Mouse (Mus musculus) left cerebral cortex, postnatal 4 days (tissue): ENCODE measurements around the gene Ttc17. TPM values are rescaled to one million over a fixed set of nuclear protein-coding genes. Genes with fewer than 3 reads are reported as not detected.
"Not testable (repeated sequence)": the region's sequence is repeated elsewhere in the genome, so short reads cannot be mapped to it uniquely, and the experiment has no call there.

ENCODE experiments used
- DNase-seq: peaks from one replicate; pipeline ENCODE4 v3.0.0-alpha.2; 2022
- intact Hi-C: fragments of 180-260 bp; cut with DNase I; formaldehyde crosslinking; loops from one replicate; pipeline ENCODE4 v1.15.1; 2025
- total RNA-seq, 2 experiments: library from RNA; stranded (reverse); gene quantifications; 2 replicates each; pipeline ENCODE4 v1.2.3; 2021

The Ttc17 gene
- 10 to 100 TPM; 34.2 to 35.1 TPM for total RNA-seq

DNA sequence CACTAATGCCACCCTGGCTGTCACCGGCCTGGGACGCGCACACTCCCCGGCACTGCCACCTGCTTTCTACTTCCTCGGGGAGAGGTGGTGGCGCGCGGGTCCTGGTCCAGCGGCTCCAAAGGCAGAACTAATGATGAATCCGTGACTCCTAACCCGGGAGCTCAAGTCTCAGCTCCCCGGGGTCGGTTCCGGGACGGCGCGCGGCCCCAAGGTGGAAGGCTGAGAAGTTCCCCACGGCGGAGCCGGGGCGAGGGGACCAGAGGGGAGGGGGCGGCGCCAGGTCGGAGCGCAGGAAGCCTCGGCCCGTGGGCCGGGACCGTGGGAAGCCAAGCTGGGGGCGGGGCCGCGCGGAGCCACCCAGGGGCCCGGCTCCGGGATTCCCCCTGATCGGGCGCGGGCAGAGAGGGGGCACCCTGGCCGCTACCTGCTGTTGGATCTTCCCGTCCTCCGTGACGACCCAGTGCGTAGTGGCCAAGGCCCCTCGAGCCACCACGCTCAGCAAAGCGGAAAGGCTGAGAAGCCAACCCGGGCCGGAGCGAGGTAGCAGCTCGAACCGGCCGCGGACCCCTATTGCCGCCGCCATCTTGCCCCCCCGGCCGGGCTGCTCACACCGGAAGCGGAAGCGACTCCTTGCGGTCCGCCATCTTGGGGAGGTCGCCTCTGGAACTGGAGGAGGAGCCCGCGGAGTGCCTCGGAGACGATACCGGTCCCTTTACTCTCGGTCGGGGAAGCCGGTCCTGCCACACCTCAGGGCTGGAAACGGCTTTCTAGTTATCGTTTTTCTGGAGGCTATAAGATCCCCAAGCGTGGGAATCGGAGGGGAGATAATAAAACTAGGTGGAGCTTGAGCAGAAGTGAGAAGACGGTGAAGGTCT lies at the start of gene Ttc17:
Gene Ttc17, minus strand, starts transcription at position 607 of the 875 bp plus-strand sequence.
- intact Hi-C loops: no loop called here
- peak; percentile 93 for DNase-seq

DNA sequence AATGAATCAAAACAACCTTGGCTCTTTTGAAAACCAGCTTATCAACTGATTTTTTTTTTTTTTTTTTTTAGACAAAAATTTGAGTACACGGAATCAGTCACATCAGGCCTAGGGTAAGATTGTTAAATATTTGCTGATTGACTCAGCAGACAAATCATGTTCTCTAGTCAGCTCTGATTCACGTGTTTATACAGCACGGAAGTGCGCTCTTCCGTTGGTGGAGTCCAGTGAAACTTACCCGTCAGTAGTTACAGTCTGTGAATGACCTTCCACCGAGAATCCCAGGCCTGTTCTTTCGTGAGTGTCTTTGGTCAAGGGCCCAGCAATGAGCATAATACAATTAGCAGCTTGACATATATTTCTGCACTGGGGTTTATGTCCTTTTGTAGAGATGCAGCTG lies 43.2 kb upstream of the Ttc17 start:
- intact Hi-C loops: no loop called here
- DNase-seq: no peak

DNA sequence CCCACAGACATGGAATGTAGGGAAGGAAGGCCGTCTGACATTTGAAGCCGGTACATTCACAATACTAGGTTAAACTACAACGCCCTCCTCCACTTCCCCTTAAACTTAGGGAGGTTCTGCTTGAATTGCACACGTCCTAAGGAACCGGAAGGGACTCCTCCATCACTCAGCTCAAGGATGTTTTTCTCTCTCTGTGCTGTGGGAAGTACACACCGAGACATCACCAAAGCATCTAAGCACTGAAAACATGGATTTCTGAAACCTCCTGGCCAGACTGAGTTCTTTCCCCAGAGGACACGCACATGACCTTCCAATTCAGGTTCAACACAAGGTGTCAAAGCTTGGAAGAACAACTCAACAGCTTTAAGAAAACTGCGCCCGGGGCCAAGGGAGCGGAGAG lies 30.5 kb upstream of the Ttc17 start:
- DNase-seq: no peak

DNA sequence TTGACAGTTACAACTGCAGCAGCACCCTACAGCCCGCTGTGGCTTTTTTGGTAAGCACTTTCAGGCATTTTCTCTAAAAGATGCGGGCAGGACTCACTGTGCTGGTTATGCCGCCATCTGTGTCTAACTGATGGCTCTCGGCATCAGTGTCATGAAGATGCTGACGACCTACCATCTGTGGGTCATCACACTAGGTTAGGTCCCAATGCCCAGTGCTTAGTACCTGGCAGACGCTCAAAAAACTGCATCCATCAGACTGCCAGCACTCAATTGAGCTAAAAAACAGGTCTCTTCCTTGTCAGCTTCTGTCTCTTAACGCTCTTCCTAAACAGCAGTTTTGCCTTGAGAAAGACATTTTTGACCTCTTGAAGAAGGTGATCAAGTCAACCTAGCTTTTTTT lies 29.0 kb upstream of the Ttc17 start:
- intact Hi-C loops: no loop called here
- peak; percentile 17 for DNase-seq

More for the DNA sequence above, 30.5 kb upstream of the Ttc17 start:
- intact Hi-C loops: no loop called here

DNA sequence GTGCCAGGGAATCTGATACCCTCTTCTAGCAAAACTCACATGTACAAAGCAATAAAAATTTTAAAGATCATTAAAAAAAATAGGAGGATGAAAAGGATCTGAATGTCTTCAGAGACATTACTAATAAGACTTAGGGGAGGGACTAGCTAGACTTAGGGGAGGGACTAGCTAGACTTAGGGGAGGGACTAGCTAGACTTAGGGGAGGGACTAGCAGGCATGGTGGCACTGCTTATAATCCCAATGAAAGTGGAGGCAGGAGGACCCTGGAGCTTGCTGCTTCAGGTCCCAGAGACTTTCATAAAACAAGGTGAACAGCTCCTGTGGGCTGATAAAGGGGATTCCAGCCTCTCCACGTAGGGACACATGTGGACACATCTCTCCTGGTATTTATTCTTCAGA lies 28.3 kb upstream of the Ttc17 start:
- DNase-seq: no peak
- intact Hi-C loops: no loop called here

DNA sequence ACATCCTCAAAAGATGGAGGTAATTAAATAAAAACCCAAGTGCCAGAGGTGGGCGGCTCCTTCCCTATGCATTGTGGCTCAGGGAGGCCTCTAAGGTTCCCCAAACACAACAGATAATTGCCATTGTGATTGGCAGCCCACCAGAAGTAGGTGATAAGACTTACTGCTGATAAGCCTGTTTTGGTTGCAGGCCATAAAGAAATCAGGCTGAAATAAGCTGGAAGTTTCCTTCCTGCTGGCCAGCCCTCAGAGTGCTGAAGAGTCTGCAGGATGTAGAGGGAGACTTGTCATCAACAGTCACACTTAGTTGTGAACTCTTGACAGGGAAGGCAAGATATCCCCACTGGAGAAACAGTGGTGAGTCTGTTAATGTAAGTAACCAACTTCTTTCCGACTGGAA lies 25.7 kb upstream of the Ttc17 start:
- DNase-seq: no peak
- intact Hi-C loops: no loop called here

DNA sequence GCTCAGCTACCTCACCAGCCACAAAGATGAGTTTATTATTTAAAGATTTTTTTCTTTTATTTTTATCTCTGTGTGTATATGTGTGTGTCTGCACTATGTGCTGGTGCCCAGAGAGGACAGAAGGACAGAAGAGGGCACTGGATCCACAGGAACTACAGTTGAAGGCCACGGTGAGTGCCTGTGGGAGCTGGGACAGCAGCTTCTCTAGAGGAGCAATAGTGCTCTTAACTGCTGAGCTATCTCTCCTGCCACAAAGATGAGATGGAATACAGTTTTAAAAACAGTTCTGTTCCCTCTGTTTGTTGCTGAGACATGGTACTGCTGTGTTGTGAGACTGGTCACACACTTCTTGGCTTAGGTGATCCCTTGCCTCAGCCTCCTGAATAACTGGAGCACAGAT lies 22.0 kb upstream of the Ttc17 start:
- intact Hi-C loops: no loop called here
- no peak for DNase-seq

DNA sequence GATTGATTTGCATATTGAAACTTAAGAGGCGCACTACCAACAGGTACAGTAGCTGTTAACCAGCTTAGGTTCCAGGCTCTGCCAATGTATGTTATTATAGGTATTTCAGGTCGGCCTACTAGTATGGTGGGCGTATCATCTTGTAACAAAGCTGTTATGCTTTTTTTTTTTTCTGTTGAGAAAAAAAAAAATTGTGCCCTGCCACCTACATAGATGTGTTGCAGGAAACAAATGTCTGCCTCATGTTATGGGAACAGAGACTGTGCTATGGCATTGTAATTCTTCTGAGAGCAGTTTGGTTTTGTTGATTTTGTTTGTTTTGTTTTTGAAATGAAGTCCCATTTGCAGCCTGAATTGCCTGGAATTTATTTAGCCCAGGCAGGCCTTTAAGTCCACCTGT lies 952 bp upstream of the Ttc17 start:
- DNase-seq: no peak
- intact Hi-C loops: no loop called here

DNA sequence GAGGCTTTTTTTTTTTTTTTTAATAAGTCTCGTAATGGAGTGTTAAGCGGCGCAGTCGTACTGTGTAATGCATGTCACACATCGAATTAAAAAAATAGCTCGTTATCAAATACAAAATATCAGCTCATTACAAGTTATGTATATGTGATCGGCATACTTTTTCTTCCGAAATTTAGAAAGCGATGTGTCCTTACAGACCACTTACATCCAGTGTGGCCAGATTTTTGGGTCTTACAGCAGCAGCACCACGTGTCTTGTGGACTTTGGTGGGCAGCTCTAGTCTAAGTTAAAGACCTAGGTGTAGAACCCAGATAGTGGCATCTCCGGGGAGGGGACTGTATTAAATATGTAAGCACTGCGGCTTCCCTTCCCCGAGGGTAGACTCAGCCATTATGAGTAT lies 532 bp upstream of the Ttc17 start:
- no peak for DNase-seq
- intact Hi-C loops: no loop called here

DNA sequence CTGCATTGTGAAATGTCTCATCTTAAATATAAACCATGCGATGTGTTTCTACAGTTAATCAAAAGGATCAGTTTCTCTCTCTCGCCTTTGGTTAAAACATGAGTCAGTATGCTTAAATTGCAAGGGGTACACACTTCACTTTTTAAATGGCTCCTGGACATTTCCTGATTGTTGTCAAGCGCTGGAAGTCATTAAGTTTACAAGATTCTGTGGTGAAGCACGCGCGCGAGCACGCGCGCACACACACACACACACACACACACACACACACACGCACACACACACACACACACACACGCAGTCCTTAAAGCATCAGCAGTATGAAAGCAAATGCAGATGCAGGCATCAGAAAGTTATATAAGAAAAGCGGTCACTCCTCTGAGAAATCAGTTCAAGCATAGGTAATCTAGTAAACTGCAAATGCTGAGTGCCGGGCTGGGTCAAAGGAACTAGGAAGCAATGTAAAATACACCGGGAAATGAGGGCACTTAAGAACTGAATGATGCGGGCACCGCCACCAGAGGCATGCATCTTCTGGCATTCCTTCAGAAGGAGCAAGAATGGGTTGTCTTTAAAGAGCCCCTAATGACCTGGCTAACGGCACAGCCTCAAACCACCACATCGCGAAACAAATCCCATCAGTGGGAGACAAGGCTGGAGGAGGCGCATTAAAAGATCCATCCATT lies 949 bp downstream of the Ttc17 start:
- DNase-seq: no peak
- intact Hi-C loops: no loop called here

DNA sequence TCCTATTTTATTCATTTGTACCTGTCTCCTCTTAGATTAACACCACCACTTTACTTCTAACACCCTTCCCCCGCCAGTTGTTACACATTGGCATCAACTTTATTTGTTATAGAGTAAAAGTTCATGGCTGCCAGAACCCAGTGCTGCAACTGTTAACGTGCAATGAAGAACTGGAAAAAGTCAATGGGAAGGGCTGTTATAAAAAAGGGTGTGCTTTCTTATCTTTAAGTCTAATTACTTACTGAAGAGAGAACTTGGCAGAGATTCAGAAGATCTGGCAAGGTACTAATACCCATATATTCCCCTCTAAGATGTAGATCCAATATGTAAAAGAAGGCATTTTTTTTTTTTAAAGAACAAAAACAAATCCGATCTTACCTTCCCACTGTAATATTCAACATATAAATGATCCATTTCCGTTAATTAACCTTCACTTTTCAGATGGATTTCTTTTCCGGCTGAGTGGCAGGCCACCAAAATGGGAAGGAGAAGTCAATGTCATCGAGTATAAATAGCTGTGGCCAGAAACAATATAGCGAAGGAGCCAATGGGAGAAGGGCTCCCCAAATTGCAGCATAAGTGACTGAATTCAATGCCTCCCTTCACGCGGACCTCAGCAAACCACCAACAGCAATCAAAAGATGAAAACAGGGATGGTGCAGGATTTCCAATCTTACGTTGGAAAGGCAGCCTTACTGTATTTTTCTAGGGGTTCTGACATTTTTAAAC lies 1.8 kb downstream of the Ttc17 start:
- intact Hi-C loops: no loop called here

DNA sequence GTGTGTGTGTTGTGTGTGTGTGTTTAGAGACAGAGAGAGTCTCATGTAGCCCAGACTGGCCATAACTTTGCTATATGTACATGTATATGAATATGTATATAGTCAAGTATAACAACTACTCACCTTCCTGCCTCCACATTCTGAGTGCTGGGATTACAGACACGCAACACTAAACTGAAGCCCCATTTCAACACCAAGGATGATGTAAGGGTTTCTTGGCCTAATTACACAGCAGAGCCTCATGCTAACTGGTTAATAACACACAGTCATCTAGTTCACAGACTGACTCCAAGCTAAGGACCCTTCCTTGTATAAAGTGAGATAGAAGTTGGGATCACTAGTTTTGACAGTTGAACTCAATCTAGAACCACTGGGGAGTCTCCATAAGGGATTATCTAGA lies 3.9 kb downstream of the Ttc17 start:
- intact Hi-C loops: no loop called here
- no peak for DNase-seq

More for the DNA sequence above, 1.8 kb downstream of the Ttc17 start:
- no peak for DNase-seq

DNA sequence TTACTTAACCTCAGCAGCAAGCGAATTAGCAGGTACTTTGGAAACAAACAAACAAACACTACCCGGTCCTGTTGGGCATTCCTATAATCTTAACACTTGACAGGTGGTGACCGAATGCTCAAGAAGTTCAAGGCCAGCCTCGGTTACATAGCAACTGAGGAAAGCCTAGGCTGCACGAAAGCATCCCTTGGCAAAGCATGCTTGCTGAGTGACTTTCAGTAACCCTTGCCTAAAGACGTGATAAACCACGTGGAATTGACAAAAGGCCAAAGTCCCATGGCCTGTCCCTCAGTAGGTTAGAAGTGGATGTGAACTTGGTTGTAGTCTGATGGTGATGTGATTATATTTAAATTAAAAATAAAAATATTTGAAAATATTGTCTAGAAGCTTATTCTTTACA lies 4.4 kb downstream of the Ttc17 start:
- no peak for DNase-seq
- intact Hi-C loops: no loop called here

DNA sequence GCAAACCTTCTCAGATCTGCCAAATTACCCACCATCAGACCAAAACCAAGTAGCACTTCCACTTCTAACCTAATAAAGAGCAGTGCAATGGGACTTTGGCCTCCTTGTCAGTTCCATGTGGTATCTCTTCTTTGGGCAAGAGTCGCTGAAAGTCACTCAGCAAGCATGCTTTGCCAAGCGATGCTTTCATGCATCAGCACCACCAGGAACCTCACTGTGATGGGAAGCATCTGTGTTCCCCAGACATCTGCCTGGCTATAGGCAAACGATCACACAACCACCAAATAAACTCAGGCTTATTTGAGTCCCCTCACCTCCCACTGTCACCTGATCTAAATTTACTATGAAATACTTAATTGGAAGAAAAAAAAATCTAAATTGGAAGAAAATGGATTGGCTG lies 5.5 kb downstream of the Ttc17 start:
- intact Hi-C loops: no loop called here
- DNase-seq: peak; percentile 51

DNA sequence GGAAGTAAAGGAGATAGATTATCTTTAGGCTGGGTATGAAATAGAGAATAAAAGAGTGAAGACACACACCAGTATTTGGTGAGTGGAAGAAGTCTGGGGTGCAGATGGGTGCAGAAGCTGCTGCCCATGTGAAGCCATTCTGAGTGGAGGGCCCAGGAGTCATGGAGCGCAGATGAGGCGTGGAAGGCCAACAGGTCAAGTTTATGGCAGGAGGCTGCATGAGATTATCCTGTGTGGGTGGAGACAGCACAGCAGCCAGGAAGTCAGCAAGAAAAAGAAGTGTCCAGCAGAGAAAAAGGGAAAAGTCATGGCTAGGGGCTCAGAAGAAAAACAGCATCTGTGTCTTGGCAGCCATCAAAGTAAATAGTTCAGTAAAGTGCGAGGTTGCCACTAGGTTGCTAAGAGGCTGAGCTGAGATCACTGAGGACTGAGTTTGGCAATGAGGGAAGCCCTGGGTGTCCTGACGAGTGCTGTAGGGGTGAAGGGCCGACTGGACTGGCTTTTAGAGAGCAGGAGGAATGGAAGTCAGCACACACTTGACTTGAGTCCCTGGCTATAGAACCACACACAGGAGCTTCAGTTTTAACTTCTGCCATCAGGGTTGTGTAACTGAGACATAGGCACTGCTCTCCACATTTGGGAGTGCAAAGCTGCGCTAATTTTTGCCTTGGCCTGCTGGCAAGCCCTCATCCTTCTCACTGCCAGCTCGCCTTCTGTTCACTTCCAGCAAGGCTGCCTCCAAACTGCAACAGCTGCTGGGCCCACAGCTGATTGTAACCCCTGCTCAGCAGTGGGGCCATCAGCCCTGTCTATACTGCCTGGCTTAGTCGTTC lies 8.1 kb downstream of the Ttc17 start:
- intact Hi-C loops: no loop called here
- DNase-seq: peak; percentile 85

DNA sequence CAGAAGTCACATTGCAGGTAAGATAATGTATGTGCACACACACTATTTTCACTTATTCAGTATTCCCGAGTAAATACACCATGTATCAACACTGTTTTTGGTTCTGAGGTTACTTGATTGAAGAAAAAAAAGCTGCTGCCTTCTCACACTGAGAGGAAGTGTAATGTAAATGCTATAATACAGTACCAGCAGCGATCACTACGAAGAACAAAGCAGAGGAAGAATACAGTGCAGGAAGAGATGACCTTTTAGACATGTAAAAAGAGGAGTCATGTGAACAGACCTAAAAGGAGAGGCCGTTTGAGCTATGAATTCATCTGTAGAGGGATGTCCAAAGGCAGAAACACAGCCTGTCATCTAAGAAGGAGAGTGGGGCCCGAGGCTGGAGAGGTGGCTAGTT lies 9.0 kb downstream of the Ttc17 start:
- DNase-seq: no peak
- intact Hi-C loops: no loop called here

DNA sequence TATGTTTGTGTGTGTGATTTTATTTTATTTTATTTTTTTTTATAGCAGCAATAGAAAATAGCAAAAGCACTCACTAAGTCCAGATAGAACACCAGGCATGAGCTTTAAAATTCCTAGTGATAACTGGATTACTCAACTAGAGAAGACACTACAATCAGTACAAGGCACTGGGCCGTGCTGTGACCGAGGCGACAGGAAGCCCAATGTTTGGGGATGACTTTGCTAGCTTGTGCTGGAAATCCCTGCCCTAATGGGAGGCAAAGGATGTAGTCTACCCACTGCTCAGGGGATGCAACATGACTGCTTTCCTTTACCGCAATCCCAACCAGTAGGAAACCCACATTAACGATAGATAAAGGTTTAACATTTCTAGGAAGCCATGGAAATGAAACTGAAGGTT lies 10.2 kb downstream of the Ttc17 start:
- no peak for DNase-seq
- intact Hi-C loops: no loop called here

DNA sequence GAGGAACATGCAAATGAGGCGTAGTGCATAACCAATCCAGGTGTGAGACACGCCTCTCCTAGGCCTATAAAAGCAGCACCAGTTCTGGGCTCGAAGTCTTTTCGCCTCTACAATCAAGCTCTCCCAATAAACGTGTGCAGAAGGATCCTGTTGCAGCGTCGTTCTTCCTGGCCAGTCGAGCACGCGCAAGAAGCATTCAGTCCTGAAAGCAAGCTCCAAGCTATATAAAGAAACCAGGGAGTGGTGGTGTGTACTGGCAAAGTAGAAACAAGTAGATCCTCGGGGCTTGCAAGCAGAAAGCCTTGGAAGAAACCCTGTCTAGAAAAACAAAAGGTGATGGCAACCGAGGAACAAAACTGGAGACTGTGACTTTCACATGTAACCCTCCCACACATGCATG lies 15.4 kb downstream of the Ttc17 start:
- DNase-seq, intact Hi-C loops: not testable (repeated sequence)

DNA sequence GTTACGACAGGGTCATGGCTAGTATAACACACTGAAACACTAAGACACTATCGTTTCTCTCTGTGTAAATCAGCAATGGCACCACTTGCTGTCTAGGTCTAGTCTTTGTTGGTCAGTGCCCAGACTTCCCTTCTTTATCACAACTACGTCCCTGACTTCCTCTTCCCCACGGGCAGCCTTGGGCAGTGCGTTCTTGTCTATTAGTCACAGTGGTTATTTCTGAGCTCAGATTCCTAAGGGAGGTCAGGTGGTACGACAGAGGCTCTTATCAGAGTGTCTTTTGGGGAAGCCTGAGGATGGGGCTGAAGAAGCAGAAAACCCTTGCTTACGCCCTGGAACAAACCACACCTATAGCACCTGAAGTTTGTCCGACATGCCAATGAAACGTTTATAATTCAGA lies 17.5 kb downstream of the Ttc17 start:
- no peak for DNase-seq
- intact Hi-C loops: no loop called here

DNA sequence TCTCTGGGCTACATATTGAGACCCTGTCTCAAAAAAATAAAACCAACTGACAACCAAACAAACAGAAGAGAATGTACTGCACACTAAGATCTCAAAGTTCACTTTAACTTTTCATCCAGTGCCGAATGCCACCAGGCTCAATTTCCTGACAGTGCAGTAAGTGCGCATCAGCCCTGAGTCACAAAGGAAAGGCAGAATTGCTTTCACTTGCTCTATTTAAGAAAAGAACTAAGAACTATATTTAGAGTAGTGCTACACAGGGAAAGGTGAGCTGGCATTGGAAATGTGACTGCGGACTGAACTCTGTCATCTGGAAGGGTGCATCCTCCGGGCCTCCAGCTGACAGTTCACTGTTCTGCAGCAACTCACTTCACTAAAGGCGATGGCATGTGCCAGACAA lies 18.6 kb downstream of the Ttc17 start:
- intact Hi-C loops: no loop called here

DNA sequence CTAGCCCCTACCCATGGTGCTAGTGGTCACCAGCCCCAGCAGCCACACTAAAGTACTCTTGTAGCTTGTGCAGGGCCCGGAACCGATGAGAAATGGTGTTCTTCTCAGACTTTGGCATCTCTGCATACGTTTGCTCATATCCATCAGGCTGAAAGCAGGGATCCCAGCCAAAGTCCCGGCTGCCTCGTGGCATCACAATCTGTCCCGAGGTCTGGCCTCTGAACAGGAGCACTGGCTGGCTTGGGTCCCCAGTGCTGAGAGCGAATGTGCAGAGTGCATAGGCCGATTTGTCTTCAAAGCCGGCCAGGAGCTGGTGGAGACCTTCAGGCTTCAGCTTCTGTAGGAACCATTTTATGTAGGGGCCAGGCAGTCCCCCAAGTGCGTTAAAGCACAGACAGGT lies 22.0 kb downstream of the Ttc17 start:
- intact Hi-C loops: not testable (repeated sequence)
- peak; percentile 50 for DNase-seq

More for the DNA sequence above, 18.6 kb downstream of the Ttc17 start:
- DNase-seq: no peak
